Comparison of ENCODE assay signal across 8 mouse cellular contexts in genomic region chr11:60727392-60728140, GRCm38 (mm10). TPM values are rescaled to one million over a fixed set of nuclear protein-coding genes. Genes with fewer than 3 reads are reported as not detected.
DNase-seq lines count a peak whose midpoint lies in the region; ATAC-seq and TF ChIP-seq lines count a peak whose summit lies in the region.

No protein-coding gene starts in this region.

- H3K9me3 ChIP-seq in heart, embryonic 14.5 days (ENCODE audit: control insufficient read depth, low read length): no peaks in the 10 kb centered on the region
- no peaks in the 10 kb centered on the region for H3K9me3 ChIP-seq in ES-Bruce4 (replicated peaks; ENCODE audit: control insufficient read depth, insufficient read depth, low read length, poor library complexity, severe bottlenecking)
- H3K9me3 ChIP-seq in embryonic facial prominence, embryonic 11.5 days (replicated peaks; ENCODE audit: control insufficient read depth, low read length): no peaks in the 10 kb centered on the region
- no peaks in the 10 kb centered on the region for H3K9me3 ChIP-seq in intestine, embryonic 14.5 days (ENCODE audit: control insufficient read depth, low read length)
- H3K9me3 ChIP-seq in midbrain, embryonic 14.5 days (ENCODE audit: control insufficient read depth, low read length): no peaks in the 10 kb centered on the region

- H3K36me3 ChIP-seq in heart, embryonic 14.5 days (ENCODE audit: control insufficient read depth, insufficient read depth, low read length): peaks cover 50% of the 10 kb centered on the region
- H3K36me3 ChIP-seq in ES-Bruce4 (ENCODE audit: control insufficient read depth, insufficient read depth, low read length, poor library complexity, severe bottlenecking): no peaks in the 10 kb centered on the region
- peaks cover 3% of the 10 kb centered on the region for H3K36me3 ChIP-seq in embryonic facial prominence, embryonic 11.5 days (replicated peaks; ENCODE audit: control insufficient read depth, insufficient read depth, low read depth, low read length)
- peaks cover 42% of the 10 kb centered on the region for H3K36me3 ChIP-seq in intestine, embryonic 14.5 days (ENCODE audit: control insufficient read depth, insufficient read depth, low read length)
- H3K36me3 ChIP-seq in midbrain, embryonic 14.5 days (ENCODE audit: control insufficient read depth, insufficient read depth, low read length): peaks cover 41% of the 10 kb centered on the region

- ATAC-seq in heart, embryonic 14.5 days (ENCODE audit: insufficient number of reproducible peaks, insufficient read depth, low FRiP score, low read depth): no peak
- peak; percentile 4; the same call in 1 of the 2 replicates for ATAC-seq in embryonic facial prominence, embryonic 11.5 days (replicated peaks; ENCODE audit: insufficient number of reproducible peaks, low FRiP score, low TSS enrichment, low read depth)
- ATAC-seq in intestine, embryonic 14.5 days (replicated peaks; ENCODE audit: low FRiP score, low TSS enrichment, low read depth): peak; percentile 3; the same call in 1 of the 2 replicates
- ATAC-seq in midbrain, embryonic 14.5 days (ENCODE audit: low FRiP score, low TSS enrichment): peak; percentile 1; the same call in 1 of the 2 replicates

- H3K4me3 ChIP-seq in heart, embryonic 14.5 days (ENCODE audit: control insufficient read depth in 1 of 2, insufficient read depth in 1 of 2, low read depth in 1 of 2, low read length in 2 of 2): peak overlapping the region; percentile 83 to 89
- H3K4me3 ChIP-seq in ES-Bruce4 (ENCODE audit: low read depth, low read length): peak overlapping the region; percentile 42
- peak overlapping the region; percentile 86 for H3K4me3 ChIP-seq in embryonic facial prominence, embryonic 11.5 days (ENCODE audit: low read depth, low read length)
- H3K4me3 ChIP-seq in intestine, embryonic 14.5 days (ENCODE audit: low read depth, low read length): peak overlapping the region; percentile 86
- peak overlapping the region; percentile 91 for H3K4me3 ChIP-seq in midbrain, embryonic 14.5 days (replicated peaks; ENCODE audit: low read depth, low read length)

- no peak for DNase-seq in heart, adult 9 months (ENCODE audit: low spot score in 2 of 2)
- DNase-seq in embryonic facial prominence, embryonic 11.5 days (ENCODE audit: low spot score): peak; percentile 1
- DNase-seq in intestine, embryonic 14.5 days (ENCODE audit: low spot score): peak; percentile 64
- DNase-seq in midbrain, embryonic 14.5 days: peak; percentile 24
- DNase-seq in left cerebral cortex, postnatal 10 days (ENCODE audit: extremely low spot score in 1 of 2, low spot score in 2 of 2): no peak
- DNase-seq in adrenal gland, adult 18-20 months (ENCODE audit: low spot score in 2 of 2): no peak

- no peaks in the 10 kb centered on the region for H3K27me3 ChIP-seq in heart, embryonic 14.5 days (ENCODE audit: control insufficient read depth, insufficient read depth, low read length)
- no peaks in the 10 kb centered on the region for H3K27me3 ChIP-seq in ES-Bruce4 (ENCODE audit: control insufficient read depth, insufficient read depth, low read length, poor library complexity, severe bottlenecking)
- no peaks in the 10 kb centered on the region for H3K27me3 ChIP-seq in embryonic facial prominence, embryonic 11.5 days (ENCODE audit: control insufficient read depth, insufficient read depth, low read length)
- no peaks in the 10 kb centered on the region for H3K27me3 ChIP-seq in intestine, embryonic 14.5 days (replicated peaks; ENCODE audit: control insufficient read depth, insufficient read depth, low read length)
- H3K27me3 ChIP-seq in midbrain, embryonic 14.5 days (ENCODE audit: control insufficient read depth, insufficient read depth, low read length): no peaks in the 10 kb centered on the region

- TF ChIP-seq CTCF in ES-Bruce4 (IDR thresholded peaks at IDR 0.05; ENCODE audit: low read depth, low read length): no peak

- WGBS in heart, embryonic 14.5 days: 4% methylated on average over 12 of the region's 12 CpGs
- 5% methylated on average over 12 of the region's 12 CpGs for WGBS in embryonic facial prominence, embryonic 11.5 days
- 4% methylated on average over 12 of the region's 12 CpGs for WGBS in intestine, embryonic 14.5 days
- 8% methylated on average over 12 of the region's 12 CpGs for WGBS in midbrain, embryonic 14.5 days

- H3K27ac ChIP-seq in heart, embryonic 14.5 days (replicated peaks in 1 of 2; ENCODE audit: control insufficient read depth in 1 of 2, insufficient read depth in 1 of 2, low read depth in 2 of 2, low read length in 2 of 2): peak overlapping the region; percentile 84 to 91
- H3K27ac ChIP-seq in ES-Bruce4 (ENCODE audit: insufficient read depth, low read length): no peak overlapping the region
- peak overlapping the region; percentile 76 for H3K27ac ChIP-seq in embryonic facial prominence, embryonic 11.5 days (replicated peaks; ENCODE audit: low read depth, low read length)
- peak overlapping the region; percentile 77 for H3K27ac ChIP-seq in intestine, embryonic 14.5 days (ENCODE audit: low read depth)
- peak overlapping the region; percentile 79 for H3K27ac ChIP-seq in midbrain, embryonic 14.5 days (replicated peaks; ENCODE audit: low read depth, low read length)

- no peak for TF ChIP-seq POLR2A in ES-Bruce4 (IDR thresholded peaks at IDR 0.05; ENCODE audit: insufficient read depth, low read length)

- peak overlapping the region; percentile 80 for H3K4me2 ChIP-seq in heart, embryonic 14.5 days (ENCODE audit: low read length)
- peak overlapping the region; percentile 78 for H3K4me2 ChIP-seq in embryonic facial prominence, embryonic 11.5 days (ENCODE audit: low read depth, low read length)
- peak overlapping the region; percentile 74 for H3K4me2 ChIP-seq in intestine, embryonic 14.5 days (ENCODE audit: low read length)
- peak overlapping the region; percentile 74 for H3K4me2 ChIP-seq in midbrain, embryonic 14.5 days (ENCODE audit: low read length)

- intact Hi-C loops in left cerebral cortex, postnatal 10 days (cut with DNase I): no loop called here

- H3K4me1 ChIP-seq in heart, embryonic 14.5 days (ENCODE audit: control insufficient read depth in 2 of 2, insufficient read depth in 2 of 2, low read length in 2 of 2): peaks cover 13 to 25% of the 10 kb centered on the region in 2 experiments
- no peaks in the 10 kb centered on the region for H3K4me1 ChIP-seq in ES-Bruce4 (ENCODE audit: control insufficient read depth, insufficient read depth, low read length)
- peaks cover 3% of the 10 kb centered on the region; the same call in 1 of the 2 replicates for H3K4me1 ChIP-seq in embryonic facial prominence, embryonic 11.5 days (ENCODE audit: control insufficient read depth, insufficient read depth, low read length)
- peaks cover 12% of the 10 kb centered on the region for H3K4me1 ChIP-seq in intestine, embryonic 14.5 days (replicated peaks; ENCODE audit: control insufficient read depth, insufficient read depth, low read length)
- peaks cover 21% of the 10 kb centered on the region; the same call in 1 of the 2 replicates for H3K4me1 ChIP-seq in midbrain, embryonic 14.5 days (ENCODE audit: control insufficient read depth, insufficient read depth, low read length)

- no peak for TF ChIP-seq EP300 in ES-Bruce4 (IDR thresholded peaks at IDR 0.05; ENCODE audit: insufficient read depth, low read depth, low read length)

- peak overlapping the region; percentile 94 for H3K9ac ChIP-seq in heart, embryonic 14.5 days (ENCODE audit: low read length)
- peak overlapping the region; percentile 82 for H3K9ac ChIP-seq in ES-Bruce4 (ENCODE audit: low read depth, poor library complexity, severe bottlenecking)
- H3K9ac ChIP-seq in embryonic facial prominence, embryonic 11.5 days (replicated peaks; ENCODE audit: low read length): peak overlapping the region; percentile 91
- peak overlapping the region; percentile 80 for H3K9ac ChIP-seq in intestine, embryonic 14.5 days (ENCODE audit: low read length)
- H3K9ac ChIP-seq in midbrain, embryonic 14.5 days (replicated peaks; ENCODE audit: low read length): peak overlapping the region; percentile 84; the same call in 1 of the 2 replicates

RNA-seq across cellular contexts. Expression of gene Flii, which starts 0.5 kb away (rescaled TPM):
- 74.7 and 80.1 TPM in 2 replicates for polyA plus RNA-seq in heart, embryonic 14.5 days (2014; fragmentation: Nextera tagmentation; extraction: Ambion mirVana)
- polyA plus RNA-seq in ES-Bruce4 (2011; ENCODE audit: insufficient read depth, insufficient read length, low read depth, missing spikeins): 49.0 and 52.5 TPM in 2 replicates
- 50.5 and 56.9 TPM in 2 replicates for polyA plus RNA-seq in embryonic facial prominence, embryonic 11.5 days (2014; fragmentation: Nextera tagmentation; extraction: Ambion mirVana)
- 87.2 and 91.8 TPM in 2 replicates for polyA plus RNA-seq in intestine, embryonic 14.5 days (2014; fragmentation: Nextera tagmentation; extraction: Ambion mirVana)
- 51.5 and 63.8 TPM in 2 replicates for polyA plus RNA-seq in midbrain, embryonic 14.5 days (2014; fragmentation: Nextera tagmentation; extraction: Ambion mirVana)
- 10 to 100 TPM; 48.5 to 59.6 TPM for total RNA-seq in left cerebral cortex, postnatal 10 days (2021)
- 100 to 1,000 TPM; 145 to 174 TPM for total RNA-seq in adrenal gland, adult 18-20 months (2021)

RNA-seq across cellular contexts. Expression of gene Mief2, which starts 0.6 kb away (rescaled TPM):
- polyA plus RNA-seq in heart, embryonic 14.5 days (2014; fragmentation: Nextera tagmentation; extraction: Ambion mirVana): 17.0 and 19.0 TPM in 2 replicates
- 7.1 and 9.4 TPM in 2 replicates for polyA plus RNA-seq in ES-Bruce4 (2011; ENCODE audit: insufficient read depth, insufficient read length, low read depth, missing spikeins)
- polyA plus RNA-seq in embryonic facial prominence, embryonic 11.5 days (2014; fragmentation: Nextera tagmentation; extraction: Ambion mirVana): 11.6 and 14.1 TPM in 2 replicates
- polyA plus RNA-seq in intestine, embryonic 14.5 days (2014; fragmentation: Nextera tagmentation; extraction: Ambion mirVana): 11.4 and 11.8 TPM in 2 replicates
- 20.4 and 22.6 TPM in 2 replicates for polyA plus RNA-seq in midbrain, embryonic 14.5 days (2014; fragmentation: Nextera tagmentation; extraction: Ambion mirVana)
- 10 to 100 TPM; 25.9 to 26.2 TPM for total RNA-seq in left cerebral cortex, postnatal 10 days (2021)
- total RNA-seq in adrenal gland, adult 18-20 months (2021): 10 to 100 TPM; 27.0 to 32.3 TPM

RNA-seq across cellular contexts. Expression of gene Llgl1, which starts 28.0 kb away (rescaled TPM):
- polyA plus RNA-seq in heart, embryonic 14.5 days (2014; fragmentation: Nextera tagmentation; extraction: Ambion mirVana): 32.5 and 34.0 TPM in 2 replicates
- polyA plus RNA-seq in ES-Bruce4 (2011; ENCODE audit: insufficient read depth, insufficient read length, low read depth, missing spikeins): 28.7 and 28.9 TPM in 2 replicates
- polyA plus RNA-seq in embryonic facial prominence, embryonic 11.5 days (2014; fragmentation: Nextera tagmentation; extraction: Ambion mirVana): 67.8 and 79.1 TPM in 2 replicates
- polyA plus RNA-seq in intestine, embryonic 14.5 days (2014; fragmentation: Nextera tagmentation; extraction: Ambion mirVana): 53.7 and 53.8 TPM in 2 replicates
- polyA plus RNA-seq in midbrain, embryonic 14.5 days (2014; fragmentation: Nextera tagmentation; extraction: Ambion mirVana): 49.6 and 63.8 TPM in 2 replicates
- 10 to 100 TPM; 32.5 to 33.9 TPM for total RNA-seq in left cerebral cortex, postnatal 10 days (2021)
- 10 to 100 TPM; 19.2 to 22.6 TPM for total RNA-seq in adrenal gland, adult 18-20 months (2021)

RNA-seq across cellular contexts. Expression of gene Top3a, which starts 49.6 kb away (rescaled TPM):
- polyA plus RNA-seq in heart, embryonic 14.5 days (2014; fragmentation: Nextera tagmentation; extraction: Ambion mirVana): 8.3 and 8.5 TPM in 2 replicates
- polyA plus RNA-seq in ES-Bruce4 (2011; ENCODE audit: insufficient read depth, insufficient read length, low read depth, missing spikeins): 19.6 and 20.4 TPM in 2 replicates
- 18.5 and 20.5 TPM in 2 replicates for polyA plus RNA-seq in embryonic facial prominence, embryonic 11.5 days (2014; fragmentation: Nextera tagmentation; extraction: Ambion mirVana)
- polyA plus RNA-seq in intestine, embryonic 14.5 days (2014; fragmentation: Nextera tagmentation; extraction: Ambion mirVana): 13.4 and 16.1 TPM in 2 replicates
- 7.4 and 9.3 TPM in 2 replicates for polyA plus RNA-seq in midbrain, embryonic 14.5 days (2014; fragmentation: Nextera tagmentation; extraction: Ambion mirVana)
- 1 to 10 TPM; 4.7 to 5.3 TPM for total RNA-seq in left cerebral cortex, postnatal 10 days (2021)
- 1 to 10 TPM; 5.9 to 7.7 TPM for total RNA-seq in adrenal gland, adult 18-20 months (2021)

RNA-seq across cellular contexts. Expression of gene Smcr8, which starts 49.8 kb away (rescaled TPM):
- 4.6 and 4.9 TPM in 2 replicates for polyA plus RNA-seq in heart, embryonic 14.5 days (2014; fragmentation: Nextera tagmentation; extraction: Ambion mirVana)
- polyA plus RNA-seq in ES-Bruce4 (2011; ENCODE audit: insufficient read depth, insufficient read length, low read depth, missing spikeins): 18.4 and 20.0 TPM in 2 replicates
- polyA plus RNA-seq in embryonic facial prominence, embryonic 11.5 days (2014; fragmentation: Nextera tagmentation; extraction: Ambion mirVana): 8.9 and 9.9 TPM in 2 replicates
- polyA plus RNA-seq in intestine, embryonic 14.5 days (2014; fragmentation: Nextera tagmentation; extraction: Ambion mirVana): 8.2 and 9.2 TPM in 2 replicates
- polyA plus RNA-seq in midbrain, embryonic 14.5 days (2014; fragmentation: Nextera tagmentation; extraction: Ambion mirVana): 8.8 and 9.4 TPM in 2 replicates
- 10 to 100 TPM; 24.6 to 26.0 TPM for total RNA-seq in left cerebral cortex, postnatal 10 days (2021)
- total RNA-seq in adrenal gland, adult 18-20 months (2021): 10 to 100 TPM; 26.9 to 28.4 TPM

Comparison
In these comparisons a context has a peak if more than half of its experiments do, and no peak if none do; other contexts are left out.
1. DNase-seq: peak in embryonic facial prominence, embryonic 11.5 days (single experiment), intestine, embryonic 14.5 days (single experiment) and midbrain, embryonic 14.5 days (single experiment); none in heart, adult 9 months (0 of 2), left cerebral cortex, postnatal 10 days (0 of 2) and adrenal gland, adult 18-20 months (0 of 2).
2. Peak in every context shown above with its lines, with median percentiles within 50 percentile points of each other: H3K4me2 ChIP-seq, H3K4me3 ChIP-seq and H3K9ac ChIP-seq.